Mouse (Mus musculus): ENCODE measurements around the gene Tmem211. TPM values are rescaled to one million over a fixed set of nuclear protein-coding genes. Genes with fewer than 3 reads are reported as not detected.

The Tmem211 gene
- polyA plus RNA-seq, 1 experiment from 2014 or later = not detected

- ATAC-seq (ENCODE audit: insufficient number of reproducible peaks, insufficient read depth, low FRiP score, low TSS enrichment, low read depth) = 0 out of 2 replicates have a peak, but pooled peaks have one; percentile 43
- WGBS = 25% methylated on average over 15 of the region's 15 CpGs
- no peaks in the 10 kb centered on the region for H3K9me3 ChIP-seq
- no peak overlapping the region for H3K27ac ChIP-seq
- peaks cover 5% of the 10 kb centered on the region for H3K27me3 ChIP-seq
- peak overlapping the region; percentile 55 for H3K4me2 ChIP-seq
- H3K4me1 ChIP-seq (replicated peaks) = no peaks in the 10 kb centered on the region; the same call in 1 of the 2 replicates
- 0 out of 2 replicates have a peak overlapping the region, but pooled peaks have one; percentile 44 for H3K9ac ChIP-seq (replicated peaks)
- peak overlapping the region; percentile 36 for H3K4me3 ChIP-seq (replicated peaks)
- no peaks in the 10 kb centered on the region; the same call in 1 of the 2 replicates for H3K36me3 ChIP-seq
Observed at GRCm38 (mm10) chr5:113280138-113280856, 53.6 kb downstream of the Tmem211 start.

GRCm38 (mm10) chr5:113281557-113281956 is 54.8 kb downstream of the Tmem211 start:
- H3K4me3 ChIP-seq (replicated peaks) = no peak overlapping the region
- 90% methylated on average over 7 of the region's 7 CpGs for WGBS
- H3K4me2 ChIP-seq = no peak overlapping the region
- H3K36me3 ChIP-seq = no peaks in the 10 kb centered on the region
- H3K9me3 ChIP-seq = no peaks in the 10 kb centered on the region
- H3K4me1 ChIP-seq (replicated peaks) = no peaks in the 10 kb centered on the region; the same call in 1 of the 2 replicates
- no peak overlapping the region for H3K9ac ChIP-seq (replicated peaks)
- no peak for ATAC-seq (ENCODE audit: insufficient number of reproducible peaks, insufficient read depth, low FRiP score, low TSS enrichment, low read depth)
- peaks cover 18% of the 10 kb centered on the region for H3K27me3 ChIP-seq
- no peak overlapping the region for H3K27ac ChIP-seq

GRCm38 (mm10) chr5:113283726-113284125 is 57.0 kb downstream of the Tmem211 start:
- Histone ChIP-seq H3K36me3 (no peaks in the 10 kb centered on the region), H3K27ac (no peak overlapping the region), H3K9ac (replicated peaks) (no peak overlapping the region), H3K9me3 (no peaks in the 10 kb centered on the region), H3K27me3 (peaks cover 40% of the 10 kb centered on the region), H3K4me1 (replicated peaks) (no peaks in the 10 kb centered on the region; the same call in 1 of the 2 replicates), H3K4me3 (replicated peaks) (no peak overlapping the region), H3K4me2 (no peak overlapping the region)
- WGBS = 76% methylated on average over 2 of the region's 2 CpGs
- no peak for ATAC-seq (ENCODE audit: insufficient number of reproducible peaks, insufficient read depth, low FRiP score, low TSS enrichment, low read depth)

DNA sequence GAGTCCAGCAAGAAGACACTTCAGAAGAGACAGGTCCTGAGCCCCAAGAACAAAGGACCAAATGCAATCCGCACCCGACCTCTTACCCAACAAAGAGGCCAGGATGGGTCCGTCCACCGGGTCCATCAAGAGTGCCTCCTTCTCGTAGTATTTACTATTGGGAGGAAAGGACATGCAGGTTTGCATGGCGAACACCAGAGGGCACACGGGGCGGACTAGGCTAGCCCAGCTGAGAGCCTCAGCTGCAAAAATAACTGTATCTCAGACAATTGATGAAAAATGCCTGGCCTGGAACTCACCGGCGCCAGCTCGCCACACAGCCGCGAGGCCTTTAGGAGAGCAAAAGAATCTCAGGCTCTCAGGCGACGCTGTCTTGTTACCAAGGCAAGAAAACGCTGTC is 58.8 kb downstream of the Tmem211 start:
- no peak overlapping the region for H3K27ac ChIP-seq
- no peak overlapping the region for H3K4me3 ChIP-seq (replicated peaks)
- no peaks in the 10 kb centered on the region for H3K9me3 ChIP-seq
- peaks cover 58% of the 10 kb centered on the region for H3K27me3 ChIP-seq
- no peaks in the 10 kb centered on the region for H3K36me3 ChIP-seq
- H3K4me1 ChIP-seq (replicated peaks) = no peaks in the 10 kb centered on the region; the same call in 1 of the 2 replicates
- H3K9ac ChIP-seq (replicated peaks) = no peak overlapping the region
- no peak for ATAC-seq (ENCODE audit: insufficient number of reproducible peaks, insufficient read depth, low FRiP score, low TSS enrichment, low read depth)
- no peak overlapping the region for H3K4me2 ChIP-seq
- 68% methylated on average over 16 of the region's 16 CpGs for WGBS

DNA sequence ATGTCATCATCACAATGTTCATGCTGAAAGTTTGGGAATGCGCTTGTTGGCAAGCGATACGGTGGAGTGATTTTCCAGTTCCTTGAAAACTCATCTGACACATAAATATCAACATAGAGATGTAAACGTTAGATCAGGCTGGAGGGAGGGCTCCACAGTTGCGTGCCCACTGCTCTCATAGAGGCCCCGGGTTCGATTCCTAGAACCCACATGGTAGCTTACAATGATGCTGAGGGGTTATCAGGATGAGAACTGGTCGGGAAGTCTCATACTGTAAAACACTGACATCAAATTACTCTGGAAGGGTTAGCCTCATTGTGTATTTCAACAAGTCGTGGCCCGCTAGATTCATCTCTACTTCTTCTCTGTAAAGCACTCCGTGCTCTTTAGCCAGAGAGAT is 59.3 kb downstream of the Tmem211 start:
- Histone ChIP-seq H3K9me3 (no peaks in the 10 kb centered on the region), H3K27ac (no peak overlapping the region), H3K36me3 (no peaks in the 10 kb centered on the region), H3K4me3 (replicated peaks) (no peak overlapping the region), H3K27me3 (peaks cover 61% of the 10 kb centered on the region), H3K4me2 (no peak overlapping the region), H3K4me1 (replicated peaks) (no peaks in the 10 kb centered on the region; the same call in 1 of the 2 replicates), H3K9ac (replicated peaks) (no peak overlapping the region)
- 73% methylated on average over 11 of the region's 11 CpGs for WGBS
- no peak for ATAC-seq (ENCODE audit: insufficient number of reproducible peaks, insufficient read depth, low FRiP score, low TSS enrichment, low read depth)

GRCm38 (mm10) chr5:113286591-113287520 is 60.1 kb downstream of the Tmem211 start:
- Histone ChIP-seq H3K9ac (replicated peaks) (no peak overlapping the region), H3K4me1 (replicated peaks) (no peaks in the 10 kb centered on the region; the same call in 1 of the 2 replicates), H3K4me2 (peak overlapping the region; percentile 21), H3K27ac (no peak overlapping the region), H3K4me3 (replicated peaks) (peak overlapping the region; percentile 11), H3K36me3 (no peaks in the 10 kb centered on the region), H3K27me3 (peaks cover 63% of the 10 kb centered on the region), H3K9me3 (no peaks in the 10 kb centered on the region)
- WGBS = 4% methylated on average over 60 of the region's 60 CpGs
- no peak for ATAC-seq (ENCODE audit: insufficient number of reproducible peaks, insufficient read depth, low FRiP score, low TSS enrichment, low read depth)

- Histone ChIP-seq H3K9me3 (no peaks in the 10 kb centered on the region), H3K27me3 (peaks cover 67% of the 10 kb centered on the region), H3K36me3 (no peaks in the 10 kb centered on the region), H3K4me1 (replicated peaks) (no peaks in the 10 kb centered on the region; the same call in 1 of the 2 replicates), H3K4me3 (replicated peaks) (no peak overlapping the region), H3K9ac (replicated peaks) (no peak overlapping the region), H3K4me2 (no peak overlapping the region), H3K27ac (no peak overlapping the region)
- 49% methylated on average over 5 of the region's 5 CpGs for WGBS
- ATAC-seq (ENCODE audit: insufficient number of reproducible peaks, insufficient read depth, low FRiP score, low TSS enrichment, low read depth) = no peak
Observed at GRCm38 (mm10) chr5:113287762-113288161, 61.1 kb downstream of the Tmem211 start.

DNA sequence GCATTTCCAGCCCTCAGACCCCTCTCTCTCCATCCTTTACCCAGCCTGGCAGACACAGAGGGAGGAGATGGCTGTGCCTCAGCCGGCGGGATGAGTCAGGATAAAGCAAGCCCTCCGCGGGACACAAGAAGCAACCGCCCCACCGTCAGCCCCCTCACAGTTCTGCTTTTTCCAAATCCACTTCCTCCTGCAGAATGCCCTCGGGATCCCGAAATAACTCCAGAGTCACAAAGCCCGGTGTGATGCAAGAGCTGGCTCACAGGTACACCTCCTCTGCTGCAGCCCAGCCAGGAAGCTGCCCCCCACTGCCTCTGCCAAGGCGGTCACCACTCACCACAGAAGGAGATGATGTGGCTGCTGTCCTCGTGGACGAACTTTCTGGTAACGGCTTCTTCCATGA is 61.8 kb downstream of the Tmem211 start:
- Histone ChIP-seq H3K4me3 (replicated peaks) (no peak overlapping the region), H3K9me3 (no peaks in the 10 kb centered on the region), H3K36me3 (no peaks in the 10 kb centered on the region), H3K4me2 (no peak overlapping the region), H3K9ac (replicated peaks) (no peak overlapping the region), H3K4me1 (replicated peaks) (no peaks in the 10 kb centered on the region; the same call in 1 of the 2 replicates), H3K27ac (no peak overlapping the region), H3K27me3 (peaks cover 68% of the 10 kb centered on the region)
- WGBS = 41% methylated on average over 13 of the region's 13 CpGs
- no peak for ATAC-seq (ENCODE audit: insufficient number of reproducible peaks, insufficient read depth, low FRiP score, low TSS enrichment, low read depth)

Other genes starting within 250 kb of the Tmem211 start
- gene Grk3, start 211.1 kb upstream of the Tmem211 start, polyA plus RNA-seq (2016; fragmentation: Nextera tagmentation; extraction: Ambion mirVana) = 12.3 and 13.3 TPM in 2 replicates
- gene Crybb2, start 156.8 kb upstream of the Tmem211 start, polyA plus RNA-seq (2016; fragmentation: Nextera tagmentation; extraction: Ambion mirVana) = not detected in 2 replicates
- gene Crybb3, start 145.3 kb upstream of the Tmem211 start, polyA plus RNA-seq (2016; fragmentation: Nextera tagmentation; extraction: Ambion mirVana) = 1.4 TPM in 2 replicates
- 3.2 and 4.9 TPM in 2 replicates for gene 2900026A02Rik, start 5.7 kb upstream of the Tmem211 start, polyA plus RNA-seq (2016; fragmentation: Nextera tagmentation; extraction: Ambion mirVana)
- gene Sgsm1, start 83.9 kb downstream of the Tmem211 start, polyA plus RNA-seq (2016; fragmentation: Nextera tagmentation; extraction: Ambion mirVana) = 6.6 and 7.0 TPM in 2 replicates
- gene Aym1, start 130.4 kb downstream of the Tmem211 start, polyA plus RNA-seq (2016; fragmentation: Nextera tagmentation; extraction: Ambion mirVana) = not detected in 2 replicates